Mouse (Mus musculus): ENCODE data around the gene Tmod2.

DNA sequence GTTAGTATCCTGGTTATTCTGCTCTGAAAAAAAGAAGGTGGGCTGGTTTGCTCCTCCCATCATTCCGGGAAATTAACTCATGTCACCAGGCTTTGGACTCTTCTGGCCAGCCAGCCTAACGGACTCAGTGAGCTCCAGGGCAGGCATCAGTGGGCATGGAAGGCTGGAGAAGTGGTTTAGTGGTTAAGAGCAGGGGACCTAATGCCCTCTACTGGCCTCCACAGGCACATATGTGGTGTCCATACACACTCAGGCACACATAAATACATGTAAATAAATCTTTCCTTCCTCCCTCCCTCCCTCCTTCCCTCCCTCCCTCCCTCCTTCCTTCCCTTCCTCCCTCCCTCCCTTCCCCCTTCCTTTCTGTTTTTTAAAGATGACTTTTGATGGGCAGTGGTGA lies 47.9 kb downstream of the Tmod2 start:
- TF ChIP-seq EP300 (optimal IDR thresholded peaks at IDR 0.05), result no peak
- peak; percentile 37; the same call in 1 of the 2 replicates for TF ChIP-seq CTCF (IDR thresholded peaks at IDR 0.05; ENCODE audit: low read depth)

Data from stomach, postnatal 0 days (tissue).